Mouse (Mus musculus) hindbrain, embryonic 14.5 days (tissue): ENCODE measurements around the gene Pik3c2b. TPM values are rescaled to one million over a fixed set of nuclear protein-coding genes. Genes with fewer than 3 reads are reported as not detected.
A peak's percentile ranks its signal among the peaks of the same experiment; 100 is the strongest.

Experiments
- ATAC-seq: fragments of 200-750 bp; cut with Nextera tagmentation; 2 replicates; pipeline ENCODE4 v1.8.0; 2017; ENCODE audit warnings: moderate number of reproducible peaks, mild to moderate bottlenecking, moderate TSS enrichment, moderate library complexity; ENCODE audit not compliant: low FRiP score
- DNase-seq: peaks from one replicate; pipeline ENCODE4 v3.0.0-alpha.2; 2015; ENCODE audit warnings: low spot score
- H3K27ac ChIP-seq: fragments of 300-500 bp; sonication (generic); 2 replicates; pipeline ENCODE4 v1.5.1; 2014; ENCODE audit warnings: mild to moderate bottlenecking, moderate library complexity
- H3K27me3 ChIP-seq: fragments of 300-500 bp; sonication (generic); 2 replicates; pipeline ENCODE4 v1.6.1; 2014; ENCODE audit warnings: mild to moderate bottlenecking, low read length, mixed read lengths; ENCODE audit not compliant: control insufficient read depth, insufficient read depth
- H3K36me3 ChIP-seq: fragments of 300-500 bp; sonication (generic); replicated peaks from 2 replicates; pipeline ENCODE4 v1.6.1; 2014; ENCODE audit not compliant: control insufficient read depth, insufficient read depth
- H3K4me1 ChIP-seq: fragments of 300-500 bp; sonication (generic); replicated peaks from 2 replicates; pipeline ENCODE4 v1.6.1; 2014; ENCODE audit warnings: antibody characterized with exemption, low read length, mixed read lengths; ENCODE audit not compliant: control insufficient read depth, insufficient read depth
- H3K4me2 ChIP-seq: fragments of 300-500 bp; sonication (generic); replicated peaks from 2 replicates; pipeline ENCODE4 v1.6.1; 2014; ENCODE audit warnings: mild to moderate bottlenecking, moderate library complexity
- H3K4me3 ChIP-seq: fragments of 300-500 bp; sonication (generic); replicated peaks from 2 replicates; pipeline ENCODE4 v1.5.1; 2014; ENCODE audit warnings: mild to moderate bottlenecking, low read length
- H3K9ac ChIP-seq: fragments of 300-500 bp; sonication (generic); 2 replicates; pipeline ENCODE4 v1.6.1; 2014
- H3K9me3 ChIP-seq: fragments of 300-500 bp; sonication (generic); 2 replicates; pipeline ENCODE4 v1.6.1; 2016; ENCODE audit warnings: low read length; ENCODE audit not compliant: control insufficient read depth
- WGBS: fragments of 180-500 bp; shearing (Covaris S2); extraction: QIAGEN DNeasy Blood & Tissue Kit; methylation state at CpG from one replicate; pipeline ENCODE4 v1.1.7; 2014; 5-methylcytosine and 5-hydroxymethylcytosine counted together
- polyA plus RNA-seq: library from polyadenylated mRNA; unstranded; fragments of >200 nt; fragmentation: Nextera tagmentation; extraction: Ambion mirVana; gene quantifications from 2 replicates; pipeline ENCODE4 v1.2.1, GENCODE M21; 2014

The Pik3c2b gene
- polyA plus RNA-seq, 1 experiment from 2014 or later, result 14.8 TPM

DNA sequence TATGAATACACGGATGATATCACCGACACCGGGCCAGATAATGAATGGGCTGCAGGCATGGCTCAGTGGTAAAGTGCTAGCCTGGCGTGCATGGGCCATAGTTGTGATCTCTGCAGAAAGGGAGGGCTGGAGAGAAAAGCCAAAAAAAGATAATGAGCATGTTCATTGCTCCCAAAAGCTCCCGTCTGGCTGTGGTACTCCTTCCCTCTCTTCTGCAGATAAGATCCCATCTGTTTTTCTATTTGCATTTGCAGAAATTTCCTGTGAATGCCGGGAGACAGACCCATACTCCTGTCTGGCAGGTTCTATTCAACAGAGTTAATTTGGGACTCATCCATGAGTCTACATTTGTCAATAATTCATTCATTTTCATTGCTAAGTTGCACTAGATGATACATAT, 17.7 kb downstream of the Pik3c2b start:
- Histone ChIP-seq H3K4me2 (no peak overlapping the region), H3K9me3 (no peaks in the 10 kb centered on the region), H3K4me1 (peaks cover 4% of the 10 kb centered on the region; the same call in 1 of the 2 replicates), H3K36me3 (peaks cover 29% of the 10 kb centered on the region), H3K27me3 (no peaks in the 10 kb centered on the region), H3K9ac (no peak overlapping the region), H3K4me3 (no peak overlapping the region), H3K27ac (no peak overlapping the region)
- DNase-seq (no peak), ATAC-seq (no peak)
- WGBS, result 94% methylated on average over 6 of the region's 6 CpGs

DNA sequence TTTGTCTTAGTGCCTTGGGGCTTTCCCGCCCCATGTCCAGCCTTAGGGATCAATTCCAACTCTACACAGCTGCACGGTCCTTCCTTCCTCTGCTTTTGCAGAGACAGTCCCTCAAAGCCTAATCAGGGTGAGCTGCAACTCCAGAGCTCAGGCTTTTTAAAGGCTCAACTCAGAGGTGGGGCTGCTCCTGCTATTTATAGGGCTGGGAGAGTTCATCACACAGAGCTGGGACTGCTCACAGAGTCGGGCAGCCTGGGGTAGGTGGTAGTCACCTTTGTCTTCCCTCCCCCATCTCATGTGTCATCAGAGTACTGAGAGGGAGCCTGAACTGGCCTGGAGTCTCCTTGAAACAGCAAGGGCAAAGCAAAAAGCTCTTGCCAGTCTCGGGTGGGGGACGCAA, 22.8 kb downstream of the Pik3c2b start:
- H3K4me3 ChIP-seq, result no peak overlapping the region
- no peak overlapping the region for H3K9ac ChIP-seq
- no peaks in the 10 kb centered on the region for H3K27me3 ChIP-seq
- no peak overlapping the region for H3K4me2 ChIP-seq
- no peak for DNase-seq
- peak overlapping the region; percentile 56; the same call in 1 of the 2 replicates for H3K27ac ChIP-seq
- H3K9me3 ChIP-seq, result no peaks in the 10 kb centered on the region
- ATAC-seq, result 0 out of 2 replicates have a peak, but pooled peaks have one; percentile 37
- peaks cover 17% of the 10 kb centered on the region; the same call in 1 of the 2 replicates for H3K4me1 ChIP-seq
- peaks cover 34% of the 10 kb centered on the region for H3K36me3 ChIP-seq
- 65% methylated on average over 5 of the region's 5 CpGs for whole genome bisulfite sequencing

DNA sequence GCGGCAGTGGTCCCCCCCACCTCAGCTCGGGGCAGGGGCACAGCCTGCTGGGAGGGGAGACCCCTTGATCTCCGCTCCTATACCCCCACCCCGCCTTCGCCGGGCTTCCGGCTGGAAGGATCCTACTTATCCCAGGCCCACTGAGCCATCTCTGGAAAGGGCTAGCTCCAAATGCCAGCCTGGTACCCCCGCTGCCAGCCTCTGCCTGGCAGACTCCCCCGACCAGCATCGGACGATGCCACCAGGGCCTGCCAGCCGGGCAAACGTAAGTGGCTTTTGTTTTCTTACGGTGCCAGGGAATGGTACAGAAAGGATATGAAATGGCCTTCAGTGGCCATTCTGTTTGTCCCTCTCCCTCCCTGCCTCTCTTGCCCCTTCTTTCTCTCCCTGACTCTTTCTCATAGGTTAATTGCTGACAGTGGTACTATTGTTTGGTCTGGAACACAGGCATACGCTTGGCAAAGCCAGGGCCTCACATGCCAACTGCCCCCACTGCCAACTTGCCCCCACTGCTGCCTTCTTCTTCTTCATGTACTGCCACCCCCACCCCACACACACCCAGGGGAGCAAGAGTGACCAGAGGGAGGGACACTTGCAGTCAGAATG, 23.3 kb downstream of the Pik3c2b start:
- Histone ChIP-seq H3K4me2 (no peak overlapping the region), H3K27ac (peak overlapping the region; percentile 56), H3K4me1 (peaks cover 17% of the 10 kb centered on the region; the same call in 1 of the 2 replicates), H3K9ac (no peak overlapping the region), H3K36me3 (peaks cover 32% of the 10 kb centered on the region), H3K4me3 (no peak overlapping the region), H3K27me3 (no peaks in the 10 kb centered on the region), H3K9me3 (no peaks in the 10 kb centered on the region)
- ATAC-seq (peak; percentile 28; the same call in 1 of the 2 replicates), DNase-seq (no peak)
- WGBS, result 80% methylated on average over 15 of the region's 15 CpGs

DNA sequence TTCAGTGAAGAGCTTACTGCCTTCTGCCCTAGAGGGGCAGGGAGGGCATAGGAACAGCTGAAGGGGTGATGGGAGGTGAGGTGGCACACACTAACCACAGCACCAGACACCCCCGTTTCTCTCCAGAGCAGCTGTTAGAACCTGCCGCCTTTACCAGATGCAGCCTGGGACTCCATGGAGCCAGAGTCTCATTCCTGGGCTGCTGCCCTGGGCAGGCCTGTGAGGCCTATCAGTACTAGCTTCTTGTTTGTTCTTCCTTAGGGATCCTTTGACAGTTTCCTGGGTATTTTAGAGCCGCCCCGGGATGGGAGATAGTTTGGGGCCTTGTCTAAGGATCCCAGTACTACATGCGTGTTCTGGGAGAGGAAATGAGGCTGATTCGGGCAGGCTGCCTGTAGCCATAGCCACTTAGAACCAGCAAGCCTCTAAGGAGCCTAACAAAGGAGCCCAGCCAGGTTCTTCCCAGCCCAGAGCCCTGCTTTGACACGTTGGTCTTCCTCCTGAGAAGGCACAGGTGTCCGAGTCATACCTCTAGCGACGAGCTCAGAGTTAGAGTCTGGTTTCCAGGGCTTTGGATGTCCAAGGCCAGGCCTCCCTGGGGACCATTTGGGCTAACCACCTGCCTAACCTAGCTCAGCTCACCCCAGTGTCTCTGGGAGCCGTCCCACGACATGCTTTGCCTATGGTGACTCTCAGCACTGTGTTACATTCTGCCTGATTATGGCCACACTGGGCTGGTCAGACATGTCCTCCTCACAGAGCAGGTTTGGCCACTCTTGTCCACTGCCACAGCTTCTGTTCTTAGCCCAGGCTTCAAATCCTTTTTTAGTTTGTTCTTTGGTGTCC, 24.0 kb downstream of the Pik3c2b start:
- Histone ChIP-seq H3K27ac (peak overlapping the region; percentile 56), H3K27me3 (no peaks in the 10 kb centered on the region), H3K4me1 (peaks cover 17% of the 10 kb centered on the region; the same call in 1 of the 2 replicates), H3K36me3 (peaks cover 32% of the 10 kb centered on the region), H3K4me3 (no peak overlapping the region), H3K4me2 (no peak overlapping the region), H3K9me3 (no peaks in the 10 kb centered on the region), H3K9ac (no peak overlapping the region)
- 77% methylated on average over 12 of the region's 12 CpGs for WGBS
- DNase-seq (no peak), ATAC-seq (no peak)

DNA sequence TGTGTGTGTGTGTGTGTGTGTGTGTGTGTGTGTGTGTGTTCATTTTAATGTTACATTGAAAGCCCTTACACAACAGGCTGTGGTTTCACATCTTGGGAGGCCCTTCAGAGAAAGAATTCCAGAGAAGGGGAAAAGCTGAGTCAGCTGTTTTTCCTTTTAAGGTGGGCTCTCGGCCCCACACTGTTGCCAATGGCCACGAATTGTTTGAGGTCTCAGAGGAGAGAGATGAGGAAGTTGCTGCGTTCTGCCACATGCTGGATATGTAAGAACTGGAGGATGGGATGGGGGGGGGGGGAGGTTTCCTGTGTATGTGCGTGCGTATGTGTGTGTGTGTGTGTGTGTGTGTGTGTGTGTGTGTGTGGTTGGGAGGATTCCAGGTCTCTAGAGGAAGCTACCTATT, 24.7 kb downstream of the Pik3c2b start:
- no peaks in the 10 kb centered on the region for H3K9me3 ChIP-seq
- H3K4me2 ChIP-seq, result no peak overlapping the region
- no peak overlapping the region for H3K4me3 ChIP-seq
- 62% methylated on average over 5 of the region's 5 CpGs for WGBS
- no peak overlapping the region for H3K9ac ChIP-seq
- ATAC-seq (no peak), DNase-seq (no peak)
- H3K4me1 ChIP-seq, result peaks cover 17% of the 10 kb centered on the region; the same call in 1 of the 2 replicates
- peaks cover 32% of the 10 kb centered on the region for H3K36me3 ChIP-seq
- H3K27me3 ChIP-seq, result no peaks in the 10 kb centered on the region
- peak overlapping the region; percentile 56 for H3K27ac ChIP-seq

DNA sequence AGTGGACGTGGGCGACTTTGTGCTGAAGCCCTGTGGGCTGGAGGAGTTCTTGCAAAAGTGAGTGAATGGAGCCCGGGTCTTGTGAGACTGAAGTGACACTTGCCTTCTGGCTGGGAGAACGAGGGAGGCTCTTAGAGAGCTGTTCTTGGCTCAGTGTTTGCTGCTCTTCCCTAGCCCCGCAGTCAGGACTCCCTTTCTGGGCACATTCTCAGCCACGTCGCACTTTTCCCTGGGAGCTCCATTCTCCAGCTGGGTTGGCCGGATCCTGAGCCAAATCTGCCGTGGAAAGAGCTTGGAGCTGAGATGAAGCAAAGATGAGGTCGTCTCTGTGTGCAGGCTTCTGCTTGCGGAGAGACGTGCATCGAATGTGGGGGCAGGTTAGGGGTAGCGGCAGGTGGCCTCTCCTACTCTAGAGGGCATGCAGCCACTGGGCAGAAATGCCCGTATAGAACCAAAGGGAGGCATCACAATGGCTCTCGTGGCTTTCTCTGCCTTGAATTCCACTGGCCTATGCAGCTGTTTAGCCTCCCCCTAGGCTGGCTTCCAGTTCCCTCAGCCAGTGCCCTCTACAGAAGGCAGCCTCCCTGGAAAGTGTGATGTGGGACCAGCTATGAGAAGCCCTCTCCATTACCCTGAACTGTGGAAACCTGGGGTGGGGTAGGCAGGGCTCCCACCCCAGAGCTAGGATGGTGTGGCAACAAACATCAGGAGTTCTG, 26.4 kb downstream of the Pik3c2b start:
- Histone ChIP-seq H3K4me1 (peaks cover 17% of the 10 kb centered on the region; the same call in 1 of the 2 replicates), H3K36me3 (peaks cover 30% of the 10 kb centered on the region), H3K9ac (no peak overlapping the region), H3K27me3 (no peaks in the 10 kb centered on the region), H3K4me3 (no peak overlapping the region), H3K27ac (peak overlapping the region; percentile 0), H3K4me2 (no peak overlapping the region), H3K9me3 (no peaks in the 10 kb centered on the region)
- ATAC-seq, result peak; percentile 15; the same call in 1 of the 2 replicates
- WGBS, result 54% methylated on average over 16 of the region's 16 CpGs
- DNase-seq, result peak; percentile 55

DNA sequence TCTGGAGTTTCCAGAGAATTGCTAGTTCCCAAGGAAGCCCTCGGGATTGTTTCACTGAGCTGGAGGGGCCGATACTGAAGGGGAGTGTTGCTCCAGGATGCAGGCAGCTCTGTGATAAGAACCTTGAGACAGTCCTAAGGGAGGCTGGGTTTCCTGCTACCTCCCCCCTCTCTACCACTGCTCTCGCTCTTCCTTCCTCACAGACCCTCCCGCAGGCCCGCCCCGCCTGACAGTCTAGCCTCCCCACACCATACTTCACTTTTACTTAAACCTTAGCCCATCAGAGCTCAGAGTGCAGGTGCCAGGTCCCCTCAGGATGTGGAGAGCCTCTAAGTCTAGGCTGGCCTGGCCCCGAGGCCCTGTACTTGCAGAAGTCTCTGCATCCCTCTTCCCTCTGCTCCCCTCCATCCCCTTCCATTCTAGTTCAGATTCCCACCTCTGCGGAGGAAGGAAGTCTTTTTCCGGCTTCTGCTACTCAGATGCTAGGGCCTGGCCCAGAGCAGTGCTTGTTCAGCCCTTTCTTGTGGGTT, 27.9 kb downstream of the Pik3c2b start:
- Histone ChIP-seq H3K9ac (no peak overlapping the region), H3K4me2 (no peak overlapping the region), H3K36me3 (peaks cover 17% of the 10 kb centered on the region), H3K4me3 (no peak overlapping the region), H3K27me3 (no peaks in the 10 kb centered on the region), H3K4me1 (peaks cover 12% of the 10 kb centered on the region; the same call in 1 of the 2 replicates), H3K27ac (no peak overlapping the region), H3K9me3 (no peaks in the 10 kb centered on the region)
- DNase-seq (no peak), ATAC-seq (no peak)
- 59% methylated on average over 9 of the region's 9 CpGs for WGBS

DNA sequence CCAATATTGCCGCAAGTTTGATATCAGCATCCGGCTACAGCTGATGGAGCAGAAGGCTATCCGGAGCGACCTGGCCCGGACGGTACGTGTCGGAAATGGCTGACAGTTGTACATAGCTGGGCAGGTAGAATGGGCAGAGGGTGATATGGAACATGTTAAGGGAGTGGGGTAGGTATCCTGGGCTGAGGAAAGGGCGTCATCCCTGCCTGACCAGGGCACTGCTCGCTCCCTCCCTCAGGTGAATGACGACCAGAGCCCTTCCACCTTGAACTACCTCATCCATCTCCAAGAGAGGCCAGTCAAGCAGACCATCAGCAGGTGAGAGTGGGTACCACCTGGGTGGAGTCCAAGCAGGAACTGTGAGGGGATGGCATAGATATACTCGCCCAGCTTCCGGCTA, 29.1 kb downstream of the Pik3c2b start:
- H3K4me1 ChIP-seq, result peaks cover 10% of the 10 kb centered on the region
- DNase-seq (no peak), ATAC-seq (no peak)
- no peak overlapping the region for H3K4me3 ChIP-seq
- no peak overlapping the region for H3K9ac ChIP-seq
- H3K9me3 ChIP-seq, result no peaks in the 10 kb centered on the region
- no peak overlapping the region for H3K27ac ChIP-seq
- 96% methylated on average over 13 of the region's 13 CpGs for WGBS
- peaks cover 15% of the 10 kb centered on the region for H3K36me3 ChIP-seq
- H3K27me3 ChIP-seq, result no peaks in the 10 kb centered on the region
- H3K4me2 ChIP-seq, result no peak overlapping the region
